Comparison of ENCODE assay signal across 30 mouse cellular contexts in genomic region chr13:103868875-103869274, GRCm38 (mm10). TPM values are rescaled to one million over a fixed set of nuclear protein-coding genes. Genes with fewer than 3 reads are reported as not detected.
DNase-seq lines count a peak whose midpoint lies in the region; ATAC-seq and TF ChIP-seq lines count a peak whose summit lies in the region.
"Had no signal": no experiment of that assay in that cellular context is flagged by ENCODE, and none has a peak within 500 bp of the region (broad histone marks: within the 10 kb centered on the region; RNA-seq: fewer than 3 reads in every experiment).

No protein-coding gene starts in this region.

- no peak for TF ChIP-seq POLR2A in lung, adult 2 months (IDR thresholded peaks at IDR 0.05; ENCODE audit: borderline replicate concordance, extremely low read depth, low read depth, low read length)

- no peak overlapping the region for H3K4me2 ChIP-seq in neural tube, embryonic 15.5 days
- H3K4me2 ChIP-seq: embryonic facial prominence, embryonic 13.5 days; forebrain, embryonic 12.5 days; forebrain, embryonic 15.5 days; heart, embryonic 12.5 days; heart, embryonic 15.5 days; hindbrain, embryonic 14.5 days had no signal

- intact Hi-C loops in heart, postnatal 25 days (cut with DNase I), result no loop called here

- H3K9ac ChIP-seq in neural tube, embryonic 15.5 days (replicated peaks), result no peak overlapping the region
- H3K9ac ChIP-seq: embryonic facial prominence, embryonic 13.5 days; forebrain, embryonic 12.5 days; forebrain, embryonic 15.5 days; heart, embryonic 12.5 days; heart, embryonic 15.5 days; hindbrain, embryonic 14.5 days had no signal

- H3K27me3 ChIP-seq in neural tube, embryonic 15.5 days (replicated peaks), result no peaks in the 10 kb centered on the region
- H3K27me3 ChIP-seq: embryonic facial prominence, embryonic 13.5 days; forebrain, embryonic 12.5 days; forebrain, embryonic 15.5 days; heart, embryonic 12.5 days; heart, embryonic 15.5 days had no signal

- peak; percentile 78 for ATAC-seq in granulocyte monocyte progenitor cell, adult 5-6 weeks (replicated peaks; ENCODE audit: poor library complexity, severe bottlenecking)
- ATAC-seq in megakaryocyte progenitor cell, adult 5-6 weeks (replicated peaks; ENCODE audit: poor library complexity), result peak; percentile 55; the same call in 1 of the 2 replicates
- no peak for ATAC-seq in neural tube, embryonic 15.5 days (ENCODE audit: low FRiP score)
- ATAC-seq: activated CD4-positive, CD25-positive, alpha-beta regulatory T cell, adult 4 months; CD4-positive, CD25-positive, alpha-beta regulatory T cell, adult 4 months; forebrain, embryonic 15.5 days; hindbrain, postnatal 0 days had no signal

- no peak for TF ChIP-seq CTCF in lung, adult 2 months (IDR thresholded peaks at IDR 0.05; ENCODE audit: insufficient read depth, low read length)

- peaks cover 7% of the 10 kb centered on the region; the same call in 1 of the 2 replicates for H3K36me3 ChIP-seq in neural tube, embryonic 15.5 days

- peaks cover 4% of the 10 kb centered on the region for H3K4me1 ChIP-seq in lung, adult 2 months (ENCODE audit: control insufficient read depth, insufficient read depth, low read length)
- no peaks in the 10 kb centered on the region for H3K4me1 ChIP-seq in neural tube, embryonic 15.5 days
- H3K4me1 ChIP-seq: embryonic facial prominence, embryonic 10.5 days; embryonic facial prominence, embryonic 13.5 days; forebrain, embryonic 12.5 days; forebrain, embryonic 15.5 days had no signal

- H3K27ac ChIP-seq in neural tube, embryonic 15.5 days (replicated peaks), result no peak overlapping the region
- H3K27ac ChIP-seq: embryonic facial prominence, embryonic 10.5 days; embryonic facial prominence, embryonic 13.5 days; forebrain, embryonic 12.5 days; forebrain, embryonic 15.5 days; heart, embryonic 15.5 days; hindbrain, embryonic 14.5 days; hindbrain, postnatal 0 days had no signal

- no peaks in the 10 kb centered on the region for H3K9me3 ChIP-seq in neural tube, embryonic 15.5 days (replicated peaks)
- H3K9me3 ChIP-seq: embryonic facial prominence, embryonic 10.5 days; embryonic facial prominence, embryonic 13.5 days; forebrain, embryonic 12.5 days; forebrain, embryonic 15.5 days; heart, embryonic 12.5 days; heart, embryonic 15.5 days had no signal

- 40% methylated on average over 1 of the region's 1 CpGs for WGBS in lung, adult 2 months
- 77% methylated on average over 1 of the region's 1 CpGs for WGBS in neural tube, embryonic 15.5 days

- no peak overlapping the region for H3K4me3 ChIP-seq in lung, adult 2 months (replicated peaks; ENCODE audit: extremely low read depth, low read depth, low read length)
- no peak overlapping the region for H3K4me3 ChIP-seq in neural tube, embryonic 15.5 days (replicated peaks)
- H3K4me3 ChIP-seq: embryonic facial prominence, embryonic 10.5 days; embryonic facial prominence, embryonic 13.5 days; erythroblast, embryonic 14.5 days; forebrain, embryonic 12.5 days; forebrain, embryonic 15.5 days; heart, embryonic 12.5 days; heart, embryonic 15.5 days had no signal

- DNase-seq in heart, adult 8-10 months (ENCODE audit: low spot score), result peak; percentile 6
- DNase-seq in heart, postnatal 25 days (ENCODE audit: low spot score), result no peak
- no peak for DNase-seq in testis, postnatal 14 days (ENCODE audit: low spot score)
- no peak for DNase-seq in lung, adult 2 months
- DNase-seq: adrenal gland, adult 2 months; adrenal gland, postnatal 14 days; cerebellum, adult 11 months; cerebellum, adult 2 months; cerebellum, adult 9-11 months; cerebellum, postnatal 25 days; embryo, embryonic 11 days; gastrocnemius, postnatal 10 days; gastrocnemius, postnatal 36 days; heart, adult 11 months; heart, postnatal 10 days; heart, postnatal 4 days had no signal

RNA-seq across cellular contexts. Expression of gene Erbin, which starts 51.4 kb away (rescaled TPM):
- total RNA-seq in heart, adult 8-10 months (2022), result 10 to 100 TPM; 43.2 to 48.3 (median 45.9) TPM
- 10 to 100 TPM; 44.0 to 48.6 TPM for total RNA-seq in heart, postnatal 25 days (2021)
- total RNA-seq in granulocyte monocyte progenitor cell, adult 5-6 weeks (2014; fragmentation: Nextera tagmentation), result 63.9 and 67.0 TPM in 2 replicates
- total RNA-seq in granulocyte monocyte progenitor cell, adult 5-6 weeks (2017), result 83.1 and 89.0 TPM in 2 replicates
- 86.9 and 96.9 TPM in 2 replicates for total RNA-seq in megakaryocyte progenitor cell, adult 5-6 weeks (2015)
- total RNA-seq in megakaryocyte progenitor cell, adult 5-6 weeks (2017), result 72.9 and 92.5 TPM in 2 replicates
- 10.2 and 17.4 TPM in 2 replicates for polyA plus RNA-seq in lung, adult 2 months (2012; rRNA removed)
- polyA plus RNA-seq in neural tube, embryonic 15.5 days (2015; fragmentation: Nextera tagmentation; extraction: Ambion mirVana), result 6.4 and 9.7 TPM in 2 replicates
